Mouse (Mus musculus) frontal cortex, adult 2 months (tissue): ENCODE data around the gene Acot1. TPM values are rescaled to one million over a fixed set of nuclear protein-coding genes. Genes with fewer than 3 reads are reported as not detected.
"Not testable (repeated sequence)": the region's sequence is repeated elsewhere in the genome, so short reads cannot be mapped to it uniquely, and the experiment has no call there.

Experiments
- DNase-seq, 2 experiments: peaks; one replicate each; pipeline ENCODE4 v3.0.0; 2022; ENCODE audit warnings: low spot score in 1 of 2; ENCODE audit errors: extremely low spot score in 1 of 2
- polyA plus RNA-seq: library from polyadenylated mRNA; depleted of rRNA; stranded (reverse); fragments of >200 nt; gene quantifications from 2 replicates; pipeline ENCODE4 v1.2.3, GENCODE M21; 2012

The Acot1 gene
- polyA plus RNA-seq, 1 experiment, result 15.7 TPM

- peak in 1 of 2 experiments; percentile 49 for DNase-seq
These were observed 4.4 kb downstream of the Acot1 start for GRCm38 (mm10) chr12:84013701-84014100.

- DNase-seq, result not testable (repeated sequence)
These were observed 11.2 kb downstream of the Acot1 start for GRCm38 (mm10) chr12:84020528-84020927.

- DNase-seq, result not testable (repeated sequence)
These were observed 13.0 kb downstream of the Acot1 start for GRCm38 (mm10) chr12:84022266-84022665.

GRCm38 (mm10) chr12:84023052-84023745 lies 13.9 kb downstream of the Acot1 start:
- DNase-seq, result no peak

GRCm38 (mm10) chr12:84025888-84026287 lies 16.6 kb downstream of the Acot1 start:
- DNase-seq, result no peak

- DNase-seq, result not testable (repeated sequence)
These were observed 19.0 kb downstream of the Acot1 start for GRCm38 (mm10) chr12:84028328-84028727.

- DNase-seq, result not testable (repeated sequence)
These were observed 19.8 kb downstream of the Acot1 start for GRCm38 (mm10) chr12:84029043-84029442.

GRCm38 (mm10) chr12:84030659-84031332 lies 21.5 kb downstream of the Acot1 start:
- peak; percentile 35 to 94 for DNase-seq

- DNase-seq, result no peak
These were observed 23.6 kb downstream of the Acot1 start for GRCm38 (mm10) chr12:84032854-84033253.

- not testable (repeated sequence) for DNase-seq
These were observed 24.0 kb downstream of the Acot1 start for GRCm38 (mm10) chr12:84033302-84033701.

GRCm38 (mm10) chr12:84034108-84034507 lies 24.8 kb downstream of the Acot1 start:
- DNase-seq, result no peak

GRCm38 (mm10) chr12:84038241-84038640 lies 29.0 kb downstream of the Acot1 start, which contains the start of gene Acot4:
Gene Acot4 (plus strand): TSS chr12:84038379.
- DNase-seq, result peak in 1 of 2 experiments; percentile 21

GRCm38 (mm10) chr12:84038691-84039111 lies 29.4 kb downstream of the Acot1 start, which contains the start of gene Gm49366:
Gene Gm49366 (plus strand): TSS chr12:84038935.
- DNase-seq, result not testable (repeated sequence)

- DNase-seq, result no peak
These were observed 33.0 kb downstream of the Acot1 start for GRCm38 (mm10) chr12:84042248-84042647.

- DNase-seq, result no peak
These were observed 34.8 kb downstream of the Acot1 start for GRCm38 (mm10) chr12:84044045-84044444.

- DNase-seq, result no peak
These were observed 37.6 kb downstream of the Acot1 start for GRCm38 (mm10) chr12:84046906-84047305.

GRCm38 (mm10) chr12:84050744-84051143 lies 41.5 kb downstream of the Acot1 start:
- DNase-seq, result not testable (repeated sequence)

- DNase-seq, result no peak
These were observed 42.7 kb downstream of the Acot1 start, which contains the start of gene Acot3 for GRCm38 (mm10) chr12:84051937-84052474. Gene Acot3 (plus strand): TSS chr12:84052144.

GRCm38 (mm10) chr12:84052609-84053008 lies 43.3 kb downstream of the Acot1 start:
- no peak for DNase-seq

- DNase-seq, result no peak
These were observed 43.9 kb downstream of the Acot1 start for GRCm38 (mm10) chr12:84053173-84053572.

- DNase-seq, result no peak
These were observed 44.5 kb downstream of the Acot1 start for GRCm38 (mm10) chr12:84053679-84054391.
